Mouse (Mus musculus) liver, postnatal 0 days (tissue): ENCODE results near the gene Tlr11.
A peak's percentile ranks its signal among the peaks of the same experiment; 100 is the strongest.

Source experiments
- CTCF ChIP-seq: sonication (generic); IDR thresholded peaks from 2 replicates; pipeline ENCODE4 v1.5.1; 2016; ENCODE audit warnings: antibody characterized with exemption, low read depth
- EP300 ChIP-seq: IDR thresholded peaks from 2 replicates; pipeline ENCODE4 v1.6.1; 2016; ENCODE audit warnings: antibody characterized with exemption, low read depth, mild to moderate bottlenecking

DNA sequence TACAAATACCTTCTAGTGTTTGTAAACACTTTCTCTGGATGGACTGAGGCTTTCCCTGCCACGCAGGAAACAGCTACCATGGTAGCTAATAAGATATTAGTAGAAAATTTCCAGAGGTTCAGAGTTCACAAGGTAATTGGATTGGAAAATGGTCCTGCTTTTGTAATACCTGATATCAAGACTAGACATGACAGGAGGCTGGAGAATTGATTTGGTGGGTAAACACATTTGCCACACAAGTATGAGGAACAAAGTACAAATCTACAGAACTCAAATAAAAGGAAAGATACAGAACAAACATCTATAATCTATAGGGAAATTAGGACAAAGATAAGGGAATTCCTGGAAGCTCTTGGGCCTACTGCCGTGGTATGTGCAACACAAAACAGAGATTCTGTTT, 989 bp upstream of the Tlr11 start:
- no peak for TF ChIP-seq CTCF
- TF ChIP-seq EP300, result peak; percentile 64
